Mouse (Mus musculus) embryonic facial prominence, embryonic 14.5 days (tissue): ENCODE data around the gene Enthd1. TPM values are rescaled to one million over a fixed set of nuclear protein-coding genes. Genes with fewer than 3 reads are reported as not detected.

ENCODE experiments used
- ATAC-seq: fragments of 200-750 bp; cut with Nextera tagmentation; 2 replicates; pipeline ENCODE4 v1.8.0; 2017; ENCODE audit warnings: low read depth, moderate number of reproducible peaks, moderate TSS enrichment
- DNase-seq: peaks from one replicate; pipeline ENCODE4 v3.0.0-alpha.2; 2015; ENCODE audit warnings: low spot score
- H3K27ac ChIP-seq: fragments of 300-500 bp; sonication (generic); replicated peaks from 2 replicates; pipeline ENCODE4 v1.5.1; 2014; ENCODE audit warnings: low read depth, mild to moderate bottlenecking, low read length, moderate library complexity
- H3K27me3 ChIP-seq: fragments of 300-500 bp; sonication (generic); replicated peaks from 2 replicates; pipeline ENCODE4 v1.6.1; 2014; ENCODE audit warnings: low read length; ENCODE audit not compliant: control insufficient read depth, insufficient read depth
- H3K36me3 ChIP-seq: fragments of 300-500 bp; sonication (generic); 2 replicates; pipeline ENCODE4 v1.6.1; 2014; ENCODE audit warnings: low read length, mixed read lengths; ENCODE audit not compliant: control insufficient read depth, insufficient read depth
- H3K4me1 ChIP-seq: fragments of 300-500 bp; sonication (generic); 2 replicates; pipeline ENCODE4 v1.6.1; 2014; ENCODE audit warnings: antibody characterized with exemption, low read length; ENCODE audit not compliant: control insufficient read depth, insufficient read depth
- H3K4me2 ChIP-seq: fragments of 300-500 bp; sonication (generic); 2 replicates; pipeline ENCODE4 v1.6.1; 2014; ENCODE audit warnings: low read depth, mild to moderate bottlenecking, low read length, moderate library complexity, mixed read lengths
- H3K4me3 ChIP-seq: fragments of 300-500 bp; sonication (generic); 2 replicates; pipeline ENCODE4 v1.5.1; 2014; ENCODE audit warnings: low read depth, mild to moderate bottlenecking, low read length
- H3K9ac ChIP-seq: fragments of 300-500 bp; sonication (generic); 2 replicates; pipeline ENCODE4 v1.6.1; 2014; ENCODE audit warnings: low read depth, mild to moderate bottlenecking, low read length, moderate library complexity, mixed read lengths
- H3K9me3 ChIP-seq: fragments of 300-500 bp; sonication (generic); 2 replicates; pipeline ENCODE4 v1.6.1; 2016; ENCODE audit warnings: low read length; ENCODE audit not compliant: control insufficient read depth
- WGBS: fragments of 180-500 bp; shearing (Covaris S2); extraction: QIAGEN DNeasy Blood & Tissue Kit; methylation state at CpG from one replicate; pipeline ENCODE4 v1.1.7; 2014; 5-methylcytosine and 5-hydroxymethylcytosine counted together
- polyA plus RNA-seq: library from polyadenylated mRNA; unstranded; fragments of >200 nt; fragmentation: Nextera tagmentation; extraction: Ambion mirVana; gene quantifications from 2 replicates; pipeline ENCODE4 v1.2.1, GENCODE M21; 2014

Gene Enthd1
- polyA plus RNA-seq, 1 experiment from 2014 or later, result 0.10 TPM

- no peaks in the 10 kb centered on the region for H3K4me1 ChIP-seq
- H3K9ac ChIP-seq, result no peak overlapping the region
- no peak overlapping the region for H3K4me3 ChIP-seq
- H3K27ac ChIP-seq, result no peak overlapping the region
- WGBS, result 80% methylated on average over 4 of the region's 4 CpGs
- DNase-seq, result no peak
- H3K4me2 ChIP-seq, result no peak overlapping the region
- no peaks in the 10 kb centered on the region; the same call in 1 of the 2 replicates for H3K27me3 ChIP-seq
- no peak for ATAC-seq
- no peaks in the 10 kb centered on the region for H3K36me3 ChIP-seq
- H3K9me3 ChIP-seq, result no peaks in the 10 kb centered on the region
These were observed 97.1 kb downstream of the Enthd1 start for GRCm38 (mm10) chr15:80467876-80468275.

GRCm38 (mm10) chr15:80462106-80462505 lies 102.8 kb downstream of the Enthd1 start:
- WGBS, result 3% methylated on average over 9 of the region's 9 CpGs
- Histone ChIP-seq H3K4me1 (peaks cover 5% of the 10 kb centered on the region; the same call in 1 of the 2 replicates), H3K9me3 (no peaks in the 10 kb centered on the region), H3K9ac (no peak overlapping the region), H3K36me3 (no peaks in the 10 kb centered on the region), H3K4me2 (peak overlapping the region; percentile 47), H3K27ac (no peak overlapping the region), H3K4me3 (peak overlapping the region; percentile 20; the same call in 1 of the 2 replicates), H3K27me3 (no peaks in the 10 kb centered on the region; the same call in 1 of the 2 replicates)
- ATAC-seq (peak; percentile 33; the same call in 1 of the 2 replicates), DNase-seq (peak; percentile 36)

DNA sequence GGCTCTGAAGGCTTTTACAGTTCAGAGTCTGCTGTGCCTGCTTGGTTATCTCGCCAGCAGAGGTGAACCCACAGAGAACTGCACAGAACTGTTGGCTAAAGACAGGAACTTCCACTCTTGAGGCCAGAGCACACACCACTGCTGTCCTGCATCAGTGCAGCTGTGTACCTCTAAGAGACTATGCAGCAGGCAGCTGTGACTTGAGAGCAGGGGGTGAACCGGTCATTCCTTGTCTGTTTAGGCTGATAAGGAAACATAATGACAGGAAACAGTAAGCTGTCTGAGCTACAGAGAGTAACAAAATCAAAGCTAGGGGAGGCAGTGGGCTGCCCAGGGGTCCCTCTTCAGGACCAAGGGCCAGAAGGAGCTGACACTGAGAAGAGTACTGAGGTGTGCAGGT lies 103.5 kb downstream of the Enthd1 start:
- Histone ChIP-seq H3K4me3 (no peak overlapping the region), H3K27ac (no peak overlapping the region), H3K9me3 (no peaks in the 10 kb centered on the region), H3K36me3 (no peaks in the 10 kb centered on the region), H3K27me3 (no peaks in the 10 kb centered on the region; the same call in 1 of the 2 replicates), H3K9ac (no peak overlapping the region), H3K4me1 (peaks cover 5% of the 10 kb centered on the region; the same call in 1 of the 2 replicates), H3K4me2 (no peak overlapping the region)
- no peak for ATAC-seq
- WGBS, result 44% methylated on average over 2 of the region's 2 CpGs
- DNase-seq, result no peak

DNA sequence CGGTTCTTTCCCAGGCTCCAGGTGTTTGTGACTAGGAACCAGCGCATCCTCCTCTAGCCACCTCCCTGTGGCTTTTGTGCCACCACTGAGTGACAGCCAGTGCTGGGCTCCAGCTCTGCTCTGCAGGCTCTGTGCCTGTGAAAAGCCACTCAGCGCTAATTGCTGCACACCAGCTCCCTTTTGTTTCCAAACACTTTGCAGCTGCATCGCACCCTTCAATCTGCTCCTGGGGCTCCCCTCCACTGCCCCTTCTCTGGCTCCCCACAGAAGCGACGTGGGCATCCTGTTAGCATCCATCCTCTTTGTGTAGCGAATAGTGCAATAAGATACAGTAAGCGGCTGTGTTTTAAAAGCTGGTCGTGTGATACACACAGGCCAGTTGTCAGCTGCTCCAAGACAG lies 104.9 kb downstream of the Enthd1 start:
- WGBS, result 44% methylated on average over 9 of the region's 9 CpGs
- Histone ChIP-seq H3K27me3 (no peaks in the 10 kb centered on the region; the same call in 1 of the 2 replicates), H3K9ac (no peak overlapping the region)

GRCm38 (mm10) chr15:80457984-80458383 lies 107.0 kb downstream of the Enthd1 start:
- H3K4me1 ChIP-seq, result peaks cover 5% of the 10 kb centered on the region; the same call in 1 of the 2 replicates
- no peak overlapping the region for H3K9ac ChIP-seq
- 83% methylated on average over 3 of the region's 3 CpGs for WGBS
- ATAC-seq (no peak), DNase-seq (no peak)
- no peak overlapping the region for H3K4me2 ChIP-seq
- no peak overlapping the region for H3K4me3 ChIP-seq
- no peaks in the 10 kb centered on the region for H3K9me3 ChIP-seq
- no peak overlapping the region for H3K27ac ChIP-seq
- no peaks in the 10 kb centered on the region; the same call in 1 of the 2 replicates for H3K27me3 ChIP-seq
- H3K36me3 ChIP-seq, result no peaks in the 10 kb centered on the region

More for the DNA sequence above, 104.9 kb downstream of the Enthd1 start:
- peaks cover 5% of the 10 kb centered on the region; the same call in 1 of the 2 replicates for H3K4me1 ChIP-seq
- no peak overlapping the region for H3K4me2 ChIP-seq
- no peaks in the 10 kb centered on the region for H3K9me3 ChIP-seq
- H3K4me3 ChIP-seq, result no peak overlapping the region
- no peaks in the 10 kb centered on the region for H3K36me3 ChIP-seq
- DNase-seq (no peak), ATAC-seq (no peak)
- no peak overlapping the region for H3K27ac ChIP-seq

DNA sequence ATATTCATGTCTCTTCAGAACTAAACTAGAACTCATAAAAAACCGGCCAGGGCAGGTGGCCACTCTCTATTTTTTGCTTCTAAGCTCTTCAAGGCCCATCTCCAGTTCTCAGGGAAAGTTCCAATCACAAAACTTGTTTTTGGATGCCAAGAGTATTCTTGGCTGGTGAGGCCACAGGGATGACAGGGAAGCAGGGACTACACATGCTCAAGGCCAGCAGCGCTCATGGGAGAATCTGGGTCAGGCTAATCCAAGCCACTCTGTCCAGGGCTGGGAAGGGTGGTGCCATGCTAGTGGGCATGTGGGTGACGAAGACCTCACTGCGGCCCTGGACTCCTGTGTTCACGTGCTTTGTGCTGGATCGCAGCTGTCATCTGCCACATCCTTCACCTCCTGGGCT lies 110.5 kb downstream of the Enthd1 start:
- no peak for DNase-seq
- H3K9ac ChIP-seq, result no peak overlapping the region
- no peaks in the 10 kb centered on the region for H3K36me3 ChIP-seq
- H3K27ac ChIP-seq, result no peak overlapping the region
- no peaks in the 10 kb centered on the region for H3K9me3 ChIP-seq
- WGBS, result 72% methylated on average over 6 of the region's 6 CpGs
- H3K4me2 ChIP-seq, result no peak overlapping the region
- no peak for ATAC-seq
- peaks cover 3% of the 10 kb centered on the region; the same call in 1 of the 2 replicates for H3K4me1 ChIP-seq
- no peak overlapping the region for H3K4me3 ChIP-seq
- H3K27me3 ChIP-seq, result no peaks in the 10 kb centered on the region

GRCm38 (mm10) chr15:80452425-80452824 lies 112.5 kb downstream of the Enthd1 start:
- Histone ChIP-seq H3K27me3 (no peaks in the 10 kb centered on the region), H3K4me1 (peaks cover 3% of the 10 kb centered on the region; the same call in 1 of the 2 replicates), H3K4me3 (no peak overlapping the region), H3K9me3 (no peaks in the 10 kb centered on the region), H3K4me2 (no peak overlapping the region), H3K36me3 (no peaks in the 10 kb centered on the region), H3K9ac (0 out of 2 replicates have a peak overlapping the region, but pooled peaks have one; percentile 14), H3K27ac (no peak overlapping the region)
- DNase-seq (no peak), ATAC-seq (no peak)
- 34% methylated on average over 16 of the region's 16 CpGs for WGBS

DNA sequence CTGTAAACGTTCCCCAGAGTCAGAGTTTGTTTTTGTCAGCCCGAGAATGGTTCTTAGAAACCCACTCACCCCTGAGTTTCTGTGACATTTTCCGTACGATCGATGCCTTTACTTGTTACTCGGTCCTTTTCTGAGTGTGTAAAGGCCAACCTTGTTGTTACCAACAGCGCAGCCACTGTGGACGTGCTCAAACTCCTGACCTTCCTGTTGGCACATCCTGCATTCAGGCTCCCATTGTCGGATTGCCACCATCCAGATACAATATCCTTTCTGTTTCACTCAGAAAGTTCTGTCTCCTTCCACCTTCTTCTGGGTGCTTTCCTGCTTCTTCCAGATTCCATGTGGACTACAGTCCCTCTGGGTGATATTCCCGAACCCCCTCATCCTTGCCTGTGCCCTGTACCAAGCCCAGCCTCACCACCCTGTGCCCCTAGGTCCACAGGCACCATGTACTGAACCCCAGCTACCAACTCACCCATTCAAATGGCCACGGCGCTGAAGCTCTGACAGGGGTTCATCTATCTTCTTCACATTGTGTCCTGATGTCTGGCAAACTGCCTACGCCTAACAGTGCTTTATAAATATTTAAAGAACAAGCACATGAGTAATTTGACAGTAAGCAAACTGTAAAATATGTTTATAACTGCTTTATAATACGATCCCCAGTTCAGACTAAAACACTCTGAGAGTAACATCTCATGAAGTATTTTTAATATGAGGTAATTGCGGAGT lies 118.8 kb downstream of the Enthd1 start:
- Histone ChIP-seq H3K27me3 (no peaks in the 10 kb centered on the region), H3K36me3 (no peaks in the 10 kb centered on the region), H3K4me3 (no peak overlapping the region), H3K9ac (no peak overlapping the region), H3K9me3 (no peaks in the 10 kb centered on the region), H3K27ac (no peak overlapping the region), H3K4me2 (no peak overlapping the region), H3K4me1 (no peaks in the 10 kb centered on the region)
- 76% methylated on average over 15 of the region's 15 CpGs for WGBS
- DNase-seq (no peak), ATAC-seq (no peak)

- ATAC-seq, result no peak
These were observed 124.8 kb downstream of the Enthd1 start for GRCm38 (mm10) chr15:80440195-80440594.

More at GRCm38 (mm10) chr15:80440195-80440594, 124.8 kb downstream of the Enthd1 start:
- no peak for DNase-seq
- no peaks in the 10 kb centered on the region for H3K27me3 ChIP-seq
- no peaks in the 10 kb centered on the region for H3K36me3 ChIP-seq
- no peaks in the 10 kb centered on the region for H3K9me3 ChIP-seq
- H3K4me1 ChIP-seq, result no peaks in the 10 kb centered on the region
- H3K4me2 ChIP-seq, result no peak overlapping the region
- H3K4me3 ChIP-seq, result no peak overlapping the region
- 83% methylated on average over 6 of the region's 6 CpGs for WGBS
- no peak overlapping the region for H3K27ac ChIP-seq
- no peak overlapping the region for H3K9ac ChIP-seq
